Mouse (Mus musculus): ENCODE measurements around the gene Vps13d.

GRCm38 (mm10) chr4:145034506-145035243, 160.1 kb downstream of the Vps13d start:
- TF ChIP-seq CTCF (IDR thresholded peaks at IDR 0.05; ENCODE audit: low read depth) (no peak), EP300 (IDR thresholded peaks at IDR 0.05; ENCODE audit: low read depth) (peak; percentile 98)
